Mouse (Mus musculus) myocyte (in vitro differentiated cells): ENCODE data around the gene Ppp1ca.
A peak's percentile ranks its signal among the peaks of the same experiment; 100 is the strongest.

Source experiments
- CEBPB ChIP-seq: IDR thresholded peaks from 2 replicates; pipeline ENCODE4 v1.6.1; 2011; ENCODE audit warnings: mild to moderate bottlenecking, moderate library complexity; ENCODE audit not compliant: poor library complexity, insufficient read depth, severe bottlenecking
- E2F4 ChIP-seq: IDR thresholded peaks from one replicate; pipeline ENCODE4 v1.6.1; 2011; ENCODE audit warnings: mild to moderate bottlenecking, control low read depth, moderate library complexity; ENCODE audit not compliant: insufficient read depth
- MAX ChIP-seq: IDR thresholded peaks from one replicate; pipeline ENCODE4 v1.6.1; 2011; ENCODE audit warnings: low read depth, mild to moderate bottlenecking, control low read depth
- MYOD1 ChIP-seq, 3 experiments: IDR thresholded peaks; one replicate each; pipeline ENCODE4 v1.6.1; 2011; ENCODE audit warnings: control low read depth in 2 of 3, low read depth in 2 of 3, mild to moderate bottlenecking in 2 of 3, moderate library complexity in 1 of 3; ENCODE audit not compliant: insufficient read length in 2 of 3, control insufficient read depth in 1 of 3
- MYOG ChIP-seq, 3 experiments: IDR thresholded peaks; one replicate each; pipeline ENCODE4 v1.6.1; 2011; ENCODE audit warnings: control low read depth in 2 of 3, low read depth in 2 of 3, mild to moderate bottlenecking in 2 of 3; ENCODE audit not compliant: insufficient read length in 2 of 3, control insufficient read depth in 1 of 3, insufficient read depth in 1 of 3
- POLR2A ChIP-seq: IDR thresholded peaks from one replicate; pipeline ENCODE4 v1.6.1; 2011; ENCODE audit warnings: low read depth, mild to moderate bottlenecking, control low read depth, moderate library complexity; ENCODE audit not compliant: insufficient read length
- POLR2AphosphoS2 ChIP-seq: IDR thresholded peaks from one replicate; pipeline ENCODE4 v1.6.1; 2011; ENCODE audit warnings: low read depth, control low read depth; ENCODE audit not compliant: insufficient read length
- REST ChIP-seq: IDR thresholded peaks from one replicate; pipeline ENCODE4 v1.6.1; 2011; ENCODE audit warnings: mild to moderate bottlenecking, control low read depth, moderate library complexity; ENCODE audit not compliant: insufficient read depth, insufficient read length
- SRF ChIP-seq: IDR thresholded peaks from one replicate; pipeline ENCODE4 v1.6.1; 2011; ENCODE audit warnings: low read depth; ENCODE audit not compliant: control insufficient read depth, insufficient read length
- TCF12 ChIP-seq: IDR thresholded peaks from one replicate; pipeline ENCODE4 v1.6.1; 2011; ENCODE audit warnings: mild to moderate bottlenecking, control low read depth; ENCODE audit not compliant: poor library complexity, insufficient read depth, severe bottlenecking
- USF1 ChIP-seq: IDR thresholded peaks from one replicate; pipeline ENCODE4 v1.6.1; 2011; ENCODE audit warnings: low read depth, mild to moderate bottlenecking, control low read depth, moderate library complexity

DNA sequence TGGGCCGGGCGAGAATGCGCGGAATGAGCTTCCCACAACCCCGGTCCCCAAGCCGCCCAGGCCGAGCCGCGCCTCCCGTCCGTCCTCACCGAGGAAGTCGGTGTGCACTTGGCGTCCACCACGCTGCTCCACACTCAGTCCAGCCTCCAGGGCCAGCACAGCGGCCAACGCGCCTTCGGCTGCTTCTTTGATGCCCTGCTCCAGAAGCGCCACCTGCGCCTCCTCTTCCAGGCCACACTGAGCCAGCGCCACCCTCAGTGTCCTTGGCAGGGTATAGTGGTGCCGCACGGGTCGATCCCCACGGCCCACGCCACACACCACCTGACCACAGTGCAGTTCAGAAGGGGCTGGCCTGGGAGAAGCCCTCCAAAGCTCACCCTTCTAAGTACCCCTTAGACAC, 22.1 kb upstream of the Ppp1ca start:
- TF ChIP-seq MYOD1 (IDR thresholded peaks at IDR 0.05; ENCODE audit: control insufficient read depth in 1 of 3, insufficient read length in 2 of 3, low read depth in 2 of 3) = peak in 1 of 3 experiments; percentile 19
- TF ChIP-seq POLR2AphosphoS2 = no peak
- no peak for TF ChIP-seq POLR2A
- TF ChIP-seq MYOG (IDR thresholded peaks at IDR 0.05; ENCODE audit: control insufficient read depth in 1 of 3, insufficient read depth in 1 of 3, insufficient read length in 2 of 3, low read depth in 2 of 3) = no peak
- TF ChIP-seq MAX = no peak
- TF ChIP-seq E2F4 = no peak
- no peak for TF ChIP-seq REST
- no peak for TF ChIP-seq CEBPB
- TF ChIP-seq USF1 = no peak
- no peak for TF ChIP-seq TCF12
- TF ChIP-seq SRF = no peak
